Mouse (Mus musculus): ENCODE data around the gene Apol10b. TPM values are rescaled to one million over a fixed set of nuclear protein-coding genes. Genes with fewer than 3 reads are reported as not detected.
"Not testable (repeated sequence)": the region's sequence is repeated elsewhere in the genome, so short reads cannot be mapped to it uniquely, and the experiment has no call there.

The Apol10b gene
- total and polyA plus RNA-seq, 2 experiments = 0.05 to 0.28 TPM

DNA sequence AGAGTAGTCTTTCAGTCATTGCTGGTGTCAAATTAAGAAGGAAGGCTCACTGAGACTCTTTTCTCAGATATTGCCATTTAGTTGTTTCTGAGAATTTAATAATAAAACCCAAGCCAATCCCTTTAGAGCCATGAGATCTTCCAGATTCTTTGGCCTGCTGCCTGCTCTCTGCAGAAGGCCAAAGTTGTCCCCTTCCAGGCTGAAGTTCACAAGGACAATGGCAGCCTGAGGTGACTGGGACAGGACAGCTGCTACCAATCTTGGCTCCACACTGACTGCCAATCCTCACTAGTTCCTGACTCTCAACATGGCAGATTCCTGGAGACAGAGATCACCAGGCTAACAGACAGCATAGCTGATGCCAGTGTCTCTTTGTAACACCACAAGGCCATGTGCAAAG is 8.9 kb downstream of the Apol10b start:
- H3K9ac ChIP-seq (ENCODE audit: low read depth, low read length) = no peak overlapping the region
- H3K4me3 ChIP-seq (ENCODE audit: insufficient read depth, low read depth, low read length) = no peak overlapping the region
- no peak for TF ChIP-seq CTCF (IDR thresholded peaks at IDR 0.05; ENCODE audit: low read depth, low read length)
- TF ChIP-seq POLR2A (IDR thresholded peaks at IDR 0.05; ENCODE audit: extremely low read depth, insufficient read depth, low read length) = no peak
- no peaks in the 10 kb centered on the region for H3K36me3 ChIP-seq (ENCODE audit: control insufficient read depth, insufficient read depth, low read length)
- H3K27me3 ChIP-seq (ENCODE audit: control insufficient read depth, insufficient read depth, low read length) = no peaks in the 10 kb centered on the region
- no peak for DNase-seq (ENCODE audit: extremely low read depth, low read depth, low spot score)
- H3K79me2 ChIP-seq (ENCODE audit: control insufficient read depth, insufficient read depth, low read length) = no peaks in the 10 kb centered on the region
- H3K27ac ChIP-seq (replicated peaks; ENCODE audit: insufficient read depth, low read depth, low read length) = no peak overlapping the region
- no peaks in the 10 kb centered on the region; the same call in 1 of the 2 replicates for H3K4me1 ChIP-seq (ENCODE audit: control insufficient read depth, insufficient read depth, low read length)

DNA sequence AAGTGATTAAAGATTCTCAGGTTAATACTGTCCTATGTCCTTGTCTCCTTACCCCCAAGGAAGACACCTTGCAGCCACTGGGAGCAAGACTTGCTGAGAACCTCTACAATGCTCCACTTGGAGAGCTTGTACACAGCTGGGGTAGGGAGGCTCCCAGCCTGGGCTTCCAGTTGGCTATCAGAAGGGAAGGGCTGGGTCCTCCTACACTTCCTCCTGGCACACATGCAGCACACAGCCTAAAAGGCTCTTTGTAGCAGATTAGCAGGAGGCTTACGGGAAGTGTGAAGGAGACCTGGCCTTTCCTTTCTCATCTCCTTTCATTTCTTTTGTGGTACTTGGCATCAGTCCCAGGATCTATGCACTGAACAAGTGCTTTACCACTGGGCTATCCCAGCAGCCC is 14.2 kb downstream of the Apol10b start:
- Histone ChIP-seq H3K27me3 (ENCODE audit: control insufficient read depth, insufficient read depth, low read length) (no peaks in the 10 kb centered on the region), H3K36me3 (ENCODE audit: control insufficient read depth, insufficient read depth, low read length) (no peaks in the 10 kb centered on the region), H3K4me1 (ENCODE audit: control insufficient read depth, insufficient read depth, low read length) (0 out of 2 replicates have a peak, but pooled peaks cover 2% of the 10 kb centered on the region), H3K4me3 (ENCODE audit: insufficient read depth, low read depth, low read length) (no peak overlapping the region), H3K9ac (ENCODE audit: low read depth, low read length) (no peak overlapping the region), H3K79me2 (ENCODE audit: control insufficient read depth, insufficient read depth, low read length) (no peaks in the 10 kb centered on the region), H3K27ac (replicated peaks; ENCODE audit: insufficient read depth, low read depth, low read length) (no peak overlapping the region)
- no peak for DNase-seq (ENCODE audit: extremely low read depth, low read depth, low spot score)
- TF ChIP-seq POLR2A (IDR thresholded peaks at IDR 0.05; ENCODE audit: extremely low read depth, insufficient read depth, low read length) (no peak), CTCF (IDR thresholded peaks at IDR 0.05; ENCODE audit: low read depth, low read length) (no peak)
- WGBS = 57% methylated on average over 1 of the region's 1 CpGs

DNA sequence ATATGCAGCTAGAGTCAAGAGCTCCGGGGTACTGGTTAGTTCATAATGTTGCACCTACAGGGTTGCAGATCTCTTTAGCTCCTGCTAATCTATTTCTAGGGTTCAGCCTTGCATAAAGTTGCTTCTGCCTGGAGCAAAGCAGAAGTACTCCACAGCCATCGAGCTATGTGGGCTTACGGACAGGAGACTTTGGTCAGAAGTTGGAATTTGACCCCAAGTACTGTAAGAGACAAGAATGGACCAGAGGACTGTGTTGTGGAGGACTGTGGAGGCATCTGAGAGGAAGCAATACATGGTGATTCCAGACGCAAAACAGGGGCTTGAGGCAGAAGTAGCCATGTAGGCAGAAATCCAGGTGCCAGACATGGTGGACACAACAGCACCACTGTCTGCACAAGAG is 16.6 kb downstream of the Apol10b start:
- H3K27me3 ChIP-seq (ENCODE audit: control insufficient read depth, insufficient read depth, low read length) = no peaks in the 10 kb centered on the region
- H3K9ac ChIP-seq (ENCODE audit: low read depth, low read length) = no peak overlapping the region

GRCm38 (mm10) chr15:77578801-77579200 is 17.1 kb downstream of the Apol10b start:
- Histone ChIP-seq H3K36me3 (ENCODE audit: control insufficient read depth, insufficient read depth, low read length) (no peaks in the 10 kb centered on the region), H3K79me2 (ENCODE audit: control insufficient read depth, insufficient read depth, low read length) (no peaks in the 10 kb centered on the region), H3K27ac (replicated peaks; ENCODE audit: insufficient read depth, low read depth, low read length) (no peak overlapping the region), H3K27me3 (ENCODE audit: control insufficient read depth, insufficient read depth, low read length) (no peaks in the 10 kb centered on the region), H3K4me1 (ENCODE audit: control insufficient read depth, insufficient read depth, low read length) (0 out of 2 replicates have a peak, but pooled peaks cover 2% of the 10 kb centered on the region), H3K4me3 (ENCODE audit: insufficient read depth, low read depth, low read length) (no peak overlapping the region), H3K9ac (ENCODE audit: low read depth, low read length) (no peak overlapping the region)
- no peak for DNase-seq (ENCODE audit: extremely low read depth, low read depth, low spot score)
- 90% methylated on average over 2 of the region's 2 CpGs for WGBS
- TF ChIP-seq POLR2A (IDR thresholded peaks at IDR 0.05; ENCODE audit: extremely low read depth, insufficient read depth, low read length) (no peak), CTCF (IDR thresholded peaks at IDR 0.05; ENCODE audit: low read depth, low read length) (no peak)

More for the DNA sequence above, 16.6 kb downstream of the Apol10b start:
- Histone ChIP-seq H3K4me3 (ENCODE audit: insufficient read depth, low read depth, low read length) (no peak overlapping the region), H3K4me1 (ENCODE audit: control insufficient read depth, insufficient read depth, low read length) (0 out of 2 replicates have a peak, but pooled peaks cover 2% of the 10 kb centered on the region), H3K27ac (replicated peaks; ENCODE audit: insufficient read depth, low read depth, low read length) (no peak overlapping the region), H3K36me3 (ENCODE audit: control insufficient read depth, insufficient read depth, low read length) (no peaks in the 10 kb centered on the region), H3K79me2 (ENCODE audit: control insufficient read depth, insufficient read depth, low read length) (no peaks in the 10 kb centered on the region)
- DNase-seq (ENCODE audit: extremely low read depth, low read depth, low spot score) = peak; percentile 33
- 60% methylated on average over 4 of the region's 4 CpGs for WGBS
- TF ChIP-seq CTCF (IDR thresholded peaks at IDR 0.05; ENCODE audit: low read depth, low read length) (no peak), POLR2A (IDR thresholded peaks at IDR 0.05; ENCODE audit: extremely low read depth, insufficient read depth, low read length) (no peak)

GRCm38 (mm10) chr15:77563219-77563618 is 32.7 kb downstream of the Apol10b start:
- no peak for DNase-seq (ENCODE audit: extremely low read depth, low read depth, low spot score)
- H3K79me2 ChIP-seq (ENCODE audit: control insufficient read depth, insufficient read depth, low read length) = no peaks in the 10 kb centered on the region
- H3K27ac ChIP-seq (replicated peaks; ENCODE audit: insufficient read depth, low read depth, low read length) = no peak overlapping the region
- no peak overlapping the region for H3K4me3 ChIP-seq (ENCODE audit: insufficient read depth, low read depth, low read length)
- H3K4me1 ChIP-seq (ENCODE audit: control insufficient read depth, insufficient read depth, low read length) = no peaks in the 10 kb centered on the region
- H3K36me3 ChIP-seq (ENCODE audit: control insufficient read depth, insufficient read depth, low read length) = no peaks in the 10 kb centered on the region
- TF ChIP-seq CTCF (IDR thresholded peaks at IDR 0.05; ENCODE audit: low read depth, low read length) = no peak
- no peak for TF ChIP-seq POLR2A (IDR thresholded peaks at IDR 0.05; ENCODE audit: extremely low read depth, insufficient read depth, low read length)
- no peak overlapping the region for H3K9ac ChIP-seq (ENCODE audit: low read depth, low read length)
- H3K27me3 ChIP-seq (ENCODE audit: control insufficient read depth, insufficient read depth, low read length) = peaks cover 3% of the 10 kb centered on the region; the same call in 1 of the 2 replicates

DNA sequence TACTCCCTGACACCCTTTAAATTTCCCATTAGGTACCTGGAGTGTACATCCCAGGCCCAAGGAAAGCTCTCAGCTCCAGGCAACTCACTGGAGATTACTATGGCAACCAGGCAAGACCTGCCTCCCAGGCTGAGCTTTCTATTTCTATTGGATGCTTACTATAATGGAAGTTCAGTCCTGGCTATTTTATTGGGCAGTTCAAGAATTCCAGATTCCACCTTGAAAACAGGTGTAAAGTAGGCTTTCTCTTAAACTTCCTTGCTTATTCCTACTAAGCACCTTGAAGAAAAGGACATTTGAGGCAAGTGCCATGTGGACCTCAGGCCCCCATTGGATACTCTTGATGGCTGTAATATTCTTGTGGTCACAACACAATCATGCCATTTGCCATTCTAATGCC is 34.1 kb downstream of the Apol10b start, which contains the start of gene 1700025B11Rik:
Gene 1700025B11Rik, minus strand, starts transcription at position 101 of the 400 bp plus-strand sequence.
- TF ChIP-seq POLR2A (IDR thresholded peaks at IDR 0.05; ENCODE audit: extremely low read depth, insufficient read depth, low read length) (no peak), CTCF (IDR thresholded peaks at IDR 0.05; ENCODE audit: low read depth, low read length) (no peak)
- Histone ChIP-seq H3K4me1 (ENCODE audit: control insufficient read depth, insufficient read depth, low read length) (no peaks in the 10 kb centered on the region), H3K27ac (replicated peaks; ENCODE audit: insufficient read depth, low read depth, low read length) (no peak within 1 kb of the TSS), H3K79me2 (ENCODE audit: control insufficient read depth, insufficient read depth, low read length) (no peaks in the 10 kb centered on the region), H3K4me3 (ENCODE audit: insufficient read depth, low read depth, low read length) (no peak within 1 kb of the TSS), H3K9ac (ENCODE audit: low read depth, low read length) (no peak within 1 kb of the TSS), H3K27me3 (ENCODE audit: control insufficient read depth, insufficient read depth, low read length) (peaks cover 3% of the 10 kb centered on the region; the same call in 1 of the 2 replicates), H3K36me3 (ENCODE audit: control insufficient read depth, insufficient read depth, low read length) (no peaks in the 10 kb centered on the region)
- DNase-seq (ENCODE audit: extremely low read depth, low read depth, low spot score) = no peak

GRCm38 (mm10) chr15:77539221-77539620 is 56.7 kb downstream of the Apol10b start:
- H3K9ac ChIP-seq (ENCODE audit: low read depth, low read length); H3K4me3 ChIP-seq (ENCODE audit: insufficient read depth, low read depth, low read length); H3K36me3 ChIP-seq (ENCODE audit: control insufficient read depth, insufficient read depth, low read length); H3K27me3 ChIP-seq (ENCODE audit: control insufficient read depth, insufficient read depth, low read length); H3K79me2 ChIP-seq (ENCODE audit: control insufficient read depth, insufficient read depth, low read length): not testable (repeated sequence)
- DNase-seq (ENCODE audit: extremely low read depth, low read depth, low spot score) = peak; percentile 91
- WGBS = 9% methylated on average over 1 of the region's 1 CpGs
- H3K27ac ChIP-seq (replicated peaks; ENCODE audit: insufficient read depth, low read depth, low read length) = peak overlapping the region; percentile 67
- H3K4me1 ChIP-seq (ENCODE audit: control insufficient read depth, insufficient read depth, low read length) = peaks cover 11% of the 10 kb centered on the region
